Mouse (Mus musculus) E14TG2a.4 (cell line): ENCODE measurements around the gene Slc16a9.

ENCODE experiments used
- CTCF ChIP-seq: conservative IDR thresholded peaks from 2 replicates; pipeline ENCODE4 v1.5.1; 2014; ENCODE audit warnings: low read length
- NANOG ChIP-seq: IDR thresholded peaks from 2 replicates; pipeline ENCODE4 v1.6.1; 2014; ENCODE audit warnings: borderline replicate concordance, low read length, mixed read lengths
- POU5F1 ChIP-seq: IDR thresholded peaks from 2 replicates; pipeline ENCODE4 v1.6.1; 2014; ENCODE audit warnings: low read length, borderline replicate concordance

DNA sequence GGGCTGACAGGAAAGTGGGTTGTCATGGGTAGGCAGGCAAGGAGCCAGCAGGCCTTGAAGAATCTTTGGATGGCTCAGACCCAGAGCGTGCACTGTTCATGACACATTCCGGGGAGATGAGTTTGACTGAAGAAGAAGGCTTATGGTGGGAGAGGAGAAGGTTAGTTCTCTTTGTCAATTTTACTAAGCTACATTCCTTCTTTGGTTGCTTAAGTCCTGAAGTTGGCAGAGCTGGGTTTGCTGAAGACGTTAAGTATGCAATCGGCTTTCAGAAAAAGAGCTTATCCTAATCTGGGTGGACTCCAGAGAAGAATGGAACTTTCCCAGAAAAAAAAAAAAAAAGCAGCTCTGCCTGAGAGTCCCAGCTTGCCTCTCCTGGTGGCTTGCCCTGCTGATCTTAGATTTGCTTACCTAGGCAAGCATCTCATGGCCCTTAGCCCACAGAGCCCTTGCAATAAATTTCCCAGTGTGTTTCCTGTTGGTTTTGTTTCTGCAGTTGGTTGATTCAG lies 18.8 kb downstream of the Slc16a9 start:
- TF ChIP-seq CTCF: no peak
- no peak for TF ChIP-seq POU5F1
- TF ChIP-seq NANOG: no peak
